Mouse (Mus musculus) kidney, adult 18-20 months (tissue): ENCODE measurements at regions not wholly inside any gene's neighbourhood (a gene's known extent, or its start where the extent isn't known, plus 50 kb on each side); places are given as distances from the start of the nearest gene placed in this dataset.

Experiments used
- DNase-seq: peaks from one replicate; pipeline ENCODE4 v3.0.0; 2021

DNA sequence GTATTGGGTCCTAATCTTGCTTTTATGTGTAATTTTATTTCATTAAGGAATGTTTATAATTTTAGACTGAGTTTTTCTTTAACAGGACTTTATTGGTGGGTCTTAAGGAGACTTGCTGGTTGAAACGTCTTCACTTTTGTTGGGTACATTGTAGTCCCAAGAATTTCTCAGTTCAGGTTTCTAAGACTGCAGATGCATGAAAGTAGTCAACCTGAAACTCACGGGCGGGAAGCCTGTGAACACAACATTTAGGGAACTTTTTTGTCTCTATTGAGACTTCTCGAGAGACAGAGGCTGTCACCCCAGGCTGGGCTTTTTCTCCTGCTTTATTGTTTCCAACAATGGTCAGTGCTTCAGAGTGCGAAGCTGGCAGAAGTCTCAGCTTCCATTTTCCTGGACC is 152.5 kb upstream of the Ankrd55 start:
- no peak for DNase-seq

DNA sequence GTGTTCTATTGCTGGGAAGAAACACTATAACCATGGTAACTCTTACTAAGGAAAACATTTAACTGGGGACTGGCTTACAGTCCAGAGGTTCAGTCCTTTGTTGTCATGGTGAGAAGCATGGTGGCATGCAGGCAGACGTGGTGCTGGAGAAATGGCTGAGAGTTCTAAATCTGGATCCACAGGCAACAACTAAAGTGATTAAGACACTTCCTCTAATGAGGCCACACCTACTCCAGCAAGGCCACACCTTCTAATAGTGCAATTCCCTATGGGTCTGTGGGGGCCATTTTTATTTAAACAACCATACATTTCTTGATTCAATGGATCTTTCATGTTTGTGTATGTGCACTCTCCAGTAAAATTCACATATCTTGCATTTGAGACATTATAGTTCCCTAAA is 151.4 kb upstream of the Ankrd55 start:
- DNase-seq = no peak

DNA sequence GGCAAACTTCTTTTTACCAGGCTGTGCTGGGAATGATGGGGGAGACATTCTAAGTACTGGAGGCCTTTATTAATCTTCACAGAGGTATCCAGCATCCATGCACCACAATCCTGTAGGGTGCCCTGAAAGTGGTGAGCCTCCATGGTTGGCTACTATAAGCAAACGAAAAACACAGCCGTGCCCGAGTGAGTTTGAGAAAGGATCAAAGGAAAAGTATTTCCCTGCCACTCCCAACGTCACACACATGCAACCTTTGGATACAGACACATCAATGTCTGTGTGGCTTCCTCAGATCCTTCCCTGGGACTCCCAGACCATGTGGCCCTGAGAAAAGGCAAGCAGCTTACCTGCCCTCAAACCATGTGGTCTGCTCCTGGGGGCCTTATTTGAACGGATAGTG is 147.4 kb upstream of the Ankrd55 start:
- no peak for DNase-seq

DNA sequence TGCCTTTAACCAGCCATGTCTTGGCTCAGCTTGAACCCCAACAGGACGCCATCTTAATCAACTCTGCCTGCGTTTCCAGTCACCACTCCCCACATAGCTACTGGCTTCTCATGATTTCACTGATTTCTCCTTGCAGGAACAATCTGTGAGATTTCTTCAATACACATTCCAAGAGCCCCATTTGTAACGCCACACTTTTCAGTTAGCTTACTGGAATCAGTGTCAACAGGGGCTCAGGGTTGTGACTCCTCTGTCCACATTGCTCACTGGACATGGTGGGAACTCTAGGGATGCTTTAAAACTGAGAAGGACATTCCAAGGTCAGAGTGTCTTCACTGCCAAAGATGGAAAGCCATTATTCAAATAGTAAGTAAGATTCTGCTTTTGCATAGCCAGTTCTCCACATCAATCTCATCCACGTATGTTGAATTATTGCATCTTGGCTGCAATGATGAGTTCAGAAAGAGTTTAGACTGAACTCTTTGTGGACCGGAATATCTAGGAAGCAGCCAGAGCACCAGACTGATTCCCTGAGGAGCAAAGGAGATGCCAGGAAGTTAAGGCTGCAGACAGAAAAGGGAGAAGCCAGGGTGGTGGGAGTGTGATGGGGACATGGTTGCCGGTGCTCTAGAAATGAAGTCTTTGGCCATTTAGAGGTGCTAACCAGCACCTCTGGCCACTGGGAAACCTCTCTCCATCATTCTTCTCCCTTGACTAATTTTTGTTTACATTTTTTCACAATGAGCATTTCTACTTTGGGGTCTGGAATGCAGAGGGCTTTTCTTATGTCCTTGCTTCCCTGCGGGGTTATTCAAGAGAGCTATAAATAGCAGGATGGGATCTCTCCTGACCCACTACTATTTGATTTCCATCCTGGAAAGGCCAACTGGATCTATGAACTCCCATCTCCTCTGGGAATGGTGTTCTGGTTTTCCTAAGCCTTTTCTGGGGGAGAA is 143.6 kb upstream of the Ankrd55 start:
- DNase-seq = no peak

DNA sequence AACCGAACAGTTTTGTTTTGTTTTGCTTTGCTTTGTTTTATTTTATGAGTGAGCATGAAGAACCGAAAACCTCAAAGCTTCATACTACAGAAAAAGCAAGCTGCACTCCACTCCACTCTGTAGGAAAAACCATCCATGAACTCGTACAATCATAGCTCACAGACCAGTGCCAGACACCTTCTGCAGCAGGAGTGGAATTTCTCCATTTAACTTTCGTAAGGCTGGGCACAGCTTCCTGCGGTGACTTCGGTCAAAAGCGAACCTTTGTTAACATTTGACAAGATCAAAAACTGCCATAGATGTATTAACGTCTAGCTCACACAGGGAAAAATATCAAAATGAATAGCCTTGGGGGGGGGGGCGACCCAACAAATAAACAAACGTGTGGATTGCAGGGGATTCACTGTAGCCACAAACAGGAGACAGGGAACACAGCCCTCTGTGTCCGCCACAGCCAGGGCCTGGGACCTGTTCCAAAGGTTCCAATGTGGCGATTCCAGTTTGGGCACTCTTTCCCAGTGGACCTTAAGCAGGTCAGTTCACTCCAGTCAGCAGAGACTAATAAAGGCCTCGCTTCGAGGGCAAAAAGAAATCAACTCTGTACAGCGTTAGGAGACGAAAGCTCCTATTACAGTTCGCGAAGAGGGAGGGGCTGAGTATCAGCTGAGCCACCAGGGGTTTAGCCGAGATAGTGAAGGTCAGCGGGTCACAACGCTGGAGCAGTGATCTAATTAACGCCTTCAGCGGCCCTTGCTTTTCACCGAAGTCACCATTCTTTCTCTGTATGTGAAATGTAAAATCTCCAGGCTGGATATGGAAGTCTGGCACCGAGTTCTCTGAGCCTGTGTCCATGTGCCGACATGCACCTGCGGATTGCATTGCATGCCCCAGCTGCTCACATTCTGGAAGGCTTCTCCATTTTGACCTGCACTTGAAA is 135.4 kb upstream of the Ankrd55 start:
- DNase-seq = peak; percentile 76

DNA sequence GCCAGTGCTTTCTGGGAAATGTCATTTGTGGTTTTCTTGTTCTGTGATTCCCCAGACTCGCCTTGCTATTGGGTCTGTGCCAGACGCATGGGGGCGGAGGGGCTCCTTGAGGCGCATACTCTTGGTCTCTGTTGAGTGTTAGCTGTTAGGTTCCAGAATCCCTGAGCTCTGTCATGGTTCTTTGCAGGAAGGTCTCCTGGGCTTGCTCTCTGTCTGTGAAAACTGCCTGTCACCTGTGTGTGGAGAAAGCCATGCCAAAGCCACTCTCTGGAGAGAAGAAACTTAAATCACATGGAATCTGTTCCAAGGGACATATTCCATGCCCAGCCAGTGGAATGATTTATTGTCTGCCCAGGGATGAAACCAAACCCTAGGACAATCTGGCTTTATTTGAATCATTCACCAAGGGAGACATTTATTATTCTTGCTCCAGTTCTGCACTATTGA is 134.5 kb upstream of the Ankrd55 start:
- no peak for DNase-seq

DNA sequence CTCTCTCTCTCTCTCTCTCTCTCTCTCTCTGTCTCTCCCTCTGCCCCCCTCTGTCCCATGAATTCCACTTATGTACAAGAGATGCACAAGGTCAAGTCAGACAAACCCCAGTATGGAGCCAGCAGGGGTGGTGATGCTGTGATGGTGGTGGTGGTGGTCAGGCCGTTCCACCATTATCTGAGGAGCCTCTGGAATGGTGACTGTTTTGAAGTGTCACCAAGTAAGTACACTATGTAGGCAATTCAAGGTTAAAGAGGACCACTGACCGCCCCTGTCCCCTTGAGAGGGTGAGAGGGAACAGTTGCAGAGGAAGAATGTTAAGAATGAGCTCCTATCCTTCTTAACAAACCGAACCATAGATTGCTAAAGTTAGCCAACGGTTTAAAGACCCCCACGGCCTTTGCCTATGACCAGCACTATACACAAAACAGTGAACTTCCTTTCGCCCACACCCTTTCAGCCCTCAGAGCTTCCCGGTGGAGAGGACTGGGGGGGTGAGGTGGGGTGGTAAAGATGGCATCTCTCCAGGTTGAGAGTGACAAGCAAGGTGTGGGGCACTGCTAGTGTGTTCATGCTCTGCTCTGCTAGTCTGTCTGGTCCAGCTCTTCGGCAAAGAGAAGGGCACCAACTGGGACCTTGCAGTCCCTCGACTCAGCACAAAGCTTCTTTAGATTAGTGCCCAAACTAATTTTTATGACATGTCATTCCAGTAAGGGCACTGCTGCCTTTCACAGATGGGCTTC is 128.7 kb upstream of the Ankrd55 start:
- DNase-seq = no peak

DNA sequence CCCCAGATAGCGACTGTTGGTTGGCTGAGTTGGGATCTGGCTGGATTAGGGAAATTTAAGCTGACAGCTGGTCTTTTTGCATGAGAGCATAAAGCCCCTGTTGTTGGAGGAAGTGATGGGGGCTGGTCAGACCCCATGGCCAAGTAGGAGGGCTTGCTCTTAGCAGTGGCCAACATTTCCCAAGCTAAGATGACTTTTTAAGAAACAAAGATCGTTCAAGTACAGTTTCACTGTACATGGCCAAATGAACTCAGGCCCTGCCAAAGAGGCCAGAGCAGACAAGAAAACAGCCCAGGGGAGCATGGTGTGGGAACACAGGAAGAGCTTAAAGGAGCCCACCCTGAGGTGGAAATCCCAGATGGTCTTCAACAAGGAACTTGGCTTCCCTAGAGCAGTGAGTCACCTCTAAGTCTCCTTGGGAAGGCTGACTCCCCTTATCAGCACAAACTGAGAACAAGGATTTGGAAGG is 128.0 kb upstream of the Ankrd55 start:
- no peak for DNase-seq

DNA sequence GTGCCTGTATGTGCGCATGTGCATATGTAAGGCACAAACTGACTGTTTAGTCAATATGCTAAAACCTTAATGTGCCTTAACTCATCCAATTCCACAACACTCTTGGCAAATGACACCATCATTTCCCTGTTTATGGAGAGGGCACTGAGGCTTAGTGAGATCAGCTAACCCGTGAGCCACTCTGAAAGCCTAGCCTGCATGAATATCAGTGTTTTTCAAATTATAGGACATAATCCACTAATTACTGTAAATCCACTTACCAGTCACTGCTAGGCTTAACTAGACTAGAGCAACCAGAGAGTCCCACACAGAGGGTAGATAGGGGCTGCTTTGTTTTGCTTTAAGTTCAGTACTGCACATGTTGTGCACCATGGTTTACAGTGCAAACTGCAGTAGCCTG is 127.5 kb upstream of the Ankrd55 start:
- no peak for DNase-seq

DNA sequence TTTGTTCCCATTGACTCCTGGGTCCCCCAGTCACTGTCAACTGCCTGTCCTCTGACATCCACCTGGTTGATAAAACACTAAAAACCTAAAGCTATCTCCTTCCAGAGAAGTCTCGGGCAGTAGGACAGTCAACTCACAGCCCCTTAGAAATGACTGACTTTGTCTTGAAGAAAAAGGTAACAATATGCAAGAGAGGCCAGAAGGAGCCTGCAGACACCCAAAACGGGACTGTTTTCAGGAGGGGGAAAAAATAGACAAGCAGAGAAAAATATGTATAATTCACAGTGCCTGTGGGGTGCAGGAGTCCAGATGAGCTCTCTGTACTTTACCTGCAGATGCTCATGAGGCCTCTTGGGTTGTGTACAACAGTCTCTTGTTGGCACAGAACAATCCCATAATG is 126.4 kb upstream of the Ankrd55 start:
- DNase-seq = no peak

DNA sequence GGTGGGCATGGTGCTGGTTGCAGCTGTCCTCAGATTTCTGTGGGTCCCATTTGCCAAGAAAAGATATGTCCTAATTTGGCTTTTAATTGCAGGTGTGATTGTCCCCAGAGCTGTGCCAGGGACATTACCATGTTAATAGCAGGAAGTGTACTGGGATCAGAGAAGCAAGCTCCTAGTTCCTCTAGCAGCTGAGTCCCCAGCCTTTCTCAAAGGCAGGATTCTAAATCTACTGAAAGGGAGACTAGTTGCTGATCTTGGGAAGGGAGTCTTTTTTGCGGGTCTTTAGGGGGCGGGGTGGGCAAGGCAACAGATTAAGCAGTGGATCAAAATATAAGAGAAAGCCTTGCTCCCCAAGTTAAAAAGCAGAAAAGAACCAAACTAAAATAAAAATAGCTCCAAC is 122.3 kb upstream of the Ankrd55 start:
- DNase-seq = no peak

DNA sequence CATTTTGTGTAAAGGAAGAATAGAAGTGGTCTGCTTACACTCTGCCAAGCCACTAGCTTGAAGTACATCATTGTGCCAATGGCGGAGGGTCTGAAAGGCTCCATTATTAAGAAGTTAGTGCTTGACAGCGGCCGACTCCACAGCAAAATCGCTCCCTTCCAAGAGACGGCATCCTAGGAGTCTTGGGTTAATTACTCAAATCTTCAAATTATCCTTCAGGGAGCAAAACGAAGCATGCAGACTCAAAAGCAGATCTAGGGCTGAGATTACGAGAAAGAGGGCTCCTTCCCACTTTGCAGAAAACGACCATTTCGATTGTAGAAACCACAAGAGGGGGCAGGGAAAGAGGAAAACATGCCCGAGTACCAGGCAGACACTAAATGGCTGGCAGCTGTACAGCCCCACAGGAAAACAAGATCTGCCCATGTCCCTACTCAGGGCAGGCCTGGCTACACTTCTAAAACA is 121.9 kb upstream of the Ankrd55 start:
- DNase-seq = no peak

DNA sequence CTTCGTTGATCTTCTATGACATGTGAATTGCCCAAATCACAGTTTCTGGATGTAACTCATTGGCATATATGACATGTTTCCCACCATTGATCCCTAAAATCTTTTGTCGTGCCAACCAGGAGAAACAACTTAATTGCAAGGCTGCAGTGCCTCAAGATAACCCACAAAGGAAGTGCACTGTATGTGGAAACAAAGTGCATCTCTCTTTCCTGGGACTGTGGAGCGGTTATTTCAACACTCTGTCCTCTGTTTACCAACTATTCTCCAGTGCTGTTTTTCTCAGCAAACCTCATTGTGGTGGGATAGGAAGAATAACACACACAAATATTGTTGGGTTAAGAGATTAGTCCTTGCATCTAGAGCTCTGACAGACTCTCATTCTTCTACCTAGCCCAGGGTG is 119.8 kb upstream of the Ankrd55 start:
- no peak for DNase-seq

DNA sequence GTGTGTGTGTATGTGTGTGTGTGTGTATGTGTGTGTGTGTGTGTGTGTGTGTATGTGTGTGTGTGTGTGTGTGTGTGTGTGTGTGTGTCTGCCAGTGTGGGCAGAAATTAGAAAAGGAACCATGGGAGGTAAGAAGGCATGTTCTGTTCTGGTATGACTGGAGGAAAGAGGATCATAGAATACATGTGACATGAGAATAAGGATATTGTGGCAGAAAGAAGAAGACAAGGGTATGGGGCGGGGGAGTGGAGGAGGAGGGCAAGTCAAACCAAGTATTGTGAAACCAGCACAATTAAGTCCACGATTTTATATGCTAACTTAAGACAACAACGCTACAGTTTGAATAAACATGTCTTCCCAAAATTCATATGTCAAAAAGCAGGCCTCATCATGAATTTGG is 117.4 kb upstream of the Ankrd55 start:
- no peak for DNase-seq

DNA sequence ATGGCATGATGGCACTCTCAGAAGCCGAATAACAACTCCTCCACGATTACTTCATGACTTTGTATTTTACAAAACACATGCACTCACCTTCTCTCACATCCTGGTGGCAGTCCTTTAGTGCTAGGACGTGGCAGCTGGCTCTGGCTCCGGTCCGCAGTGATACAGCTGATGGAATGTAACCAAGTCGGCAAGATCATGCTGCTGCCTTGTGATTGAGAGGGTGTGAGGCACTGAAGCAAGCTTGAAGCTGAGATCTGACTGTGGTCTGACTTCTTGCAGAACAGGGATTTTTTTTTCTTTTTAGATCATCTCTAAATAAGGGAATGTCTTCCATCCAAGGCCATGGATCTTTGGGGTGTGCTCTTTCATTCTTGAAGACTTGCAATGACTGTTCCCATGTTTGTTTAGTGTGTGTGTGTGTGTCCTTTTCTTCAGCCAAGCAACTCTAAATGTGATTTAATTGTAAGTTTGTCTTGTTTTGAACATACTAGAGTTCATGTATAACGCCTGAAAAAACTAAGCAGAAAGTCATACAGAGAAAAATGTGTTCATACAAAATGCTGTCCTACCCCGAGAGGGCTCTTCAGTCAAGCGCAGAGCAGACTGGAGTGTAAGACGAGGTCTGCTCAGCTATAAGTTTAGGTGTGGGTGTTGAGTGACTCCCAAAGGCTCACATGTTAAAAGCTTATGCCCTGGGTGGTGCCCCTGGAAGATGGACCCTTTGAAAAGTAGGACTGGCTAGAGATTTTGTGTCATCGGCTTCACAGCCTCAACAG is 116.1 kb upstream of the Ankrd55 start:
- no peak for DNase-seq

DNA sequence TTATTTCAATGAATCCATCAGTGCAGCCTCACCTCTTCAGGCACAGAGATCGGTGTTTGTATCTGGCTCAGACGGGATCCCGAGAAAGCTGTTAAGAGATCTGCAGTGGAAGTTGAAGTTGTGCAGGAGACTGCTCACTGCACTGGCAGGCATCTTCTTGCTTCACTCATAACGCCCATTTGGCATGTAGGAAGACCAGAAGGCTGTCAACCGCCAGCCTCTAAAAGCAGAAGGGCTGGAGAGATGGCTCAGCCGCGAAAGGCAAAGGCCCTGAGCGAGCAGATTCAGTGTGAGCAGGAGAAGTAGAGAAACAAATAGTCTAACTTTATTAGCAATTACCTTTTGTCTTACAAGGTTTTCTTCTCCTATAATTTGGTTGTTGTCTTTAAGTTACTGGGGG is 114.3 kb upstream of the Ankrd55 start:
- no peak for DNase-seq

DNA sequence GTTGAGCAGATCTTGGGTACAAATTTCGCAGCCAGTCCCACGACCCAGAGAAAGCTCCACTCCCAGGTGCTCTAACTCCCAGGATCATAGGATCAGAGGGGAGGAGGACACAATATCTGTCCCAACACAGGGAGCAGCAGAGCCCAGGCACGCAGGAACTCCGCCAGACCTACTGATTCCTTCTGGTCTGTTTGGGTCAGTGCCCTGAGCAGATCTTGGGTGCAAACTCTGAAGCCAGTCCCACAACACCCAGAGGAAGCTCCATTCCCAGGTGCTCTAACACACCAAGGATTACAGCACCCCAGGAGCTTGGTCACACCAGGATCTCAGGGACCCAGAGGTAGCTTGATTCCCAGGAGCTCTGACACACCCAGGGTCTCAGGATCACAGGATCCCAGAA is 110.2 kb upstream of the Ankrd55 start:
- no peak for DNase-seq

DNA sequence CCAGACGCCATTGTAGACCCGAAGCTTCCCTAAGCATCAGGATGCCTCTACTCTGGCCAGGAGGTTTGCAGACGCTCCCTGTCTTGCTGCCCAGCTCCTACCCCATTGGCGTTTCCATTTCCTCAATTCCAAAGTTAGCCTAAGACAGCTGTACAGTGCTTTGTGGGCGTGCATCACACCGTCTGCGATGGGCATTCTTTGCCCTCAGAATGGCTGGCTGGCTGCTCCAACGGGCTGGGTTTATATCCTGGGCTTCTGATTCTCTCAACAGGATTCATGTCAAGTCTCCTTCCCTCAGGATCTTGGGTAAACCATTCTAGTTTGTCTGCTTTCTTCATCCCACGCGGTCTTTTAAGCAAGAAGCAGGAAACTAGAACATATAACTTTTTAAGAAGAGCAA is 104.3 kb upstream of the Ankrd55 start:
- no peak for DNase-seq

DNA sequence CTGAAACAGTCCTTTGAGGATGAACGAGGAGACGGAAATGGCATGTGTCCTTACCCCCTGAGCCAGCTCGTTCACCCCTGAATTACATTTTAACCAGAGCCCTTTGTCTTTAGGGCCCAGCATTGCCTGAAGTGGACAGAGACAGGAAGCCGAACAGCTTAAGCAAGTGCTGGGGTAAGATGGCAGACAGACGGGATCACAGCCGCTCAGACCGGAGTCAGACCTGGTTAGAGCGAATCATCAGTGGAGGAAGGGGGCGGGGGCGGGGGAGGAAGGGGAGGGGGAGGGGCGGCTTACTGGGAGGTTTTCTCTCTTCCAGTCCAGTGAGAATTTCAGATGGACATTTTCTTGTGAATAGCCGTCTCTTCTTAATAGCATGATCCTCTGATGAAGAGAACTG is 103.1 kb upstream of the Ankrd55 start:
- no peak for DNase-seq

DNA sequence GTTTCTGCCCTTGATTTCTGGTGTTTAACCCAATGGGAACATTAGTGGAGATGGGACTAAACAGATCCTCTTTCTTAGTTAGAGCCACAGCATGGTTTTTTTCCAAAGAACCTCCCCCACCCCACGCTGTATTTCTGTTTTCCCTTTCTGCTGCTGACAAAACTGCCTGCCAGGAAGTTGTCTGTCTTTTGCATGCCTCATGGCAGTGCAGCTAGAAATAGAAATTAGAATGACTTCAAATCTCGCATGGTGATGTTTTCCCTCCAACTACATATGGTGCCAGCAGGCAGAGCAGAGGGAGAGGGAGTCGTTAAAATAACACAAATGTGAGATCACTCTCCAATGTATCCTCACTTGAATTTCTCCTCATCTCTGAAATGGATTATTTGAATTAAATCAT is 101.0 kb upstream of the Ankrd55 start:
- no peak for DNase-seq

DNA sequence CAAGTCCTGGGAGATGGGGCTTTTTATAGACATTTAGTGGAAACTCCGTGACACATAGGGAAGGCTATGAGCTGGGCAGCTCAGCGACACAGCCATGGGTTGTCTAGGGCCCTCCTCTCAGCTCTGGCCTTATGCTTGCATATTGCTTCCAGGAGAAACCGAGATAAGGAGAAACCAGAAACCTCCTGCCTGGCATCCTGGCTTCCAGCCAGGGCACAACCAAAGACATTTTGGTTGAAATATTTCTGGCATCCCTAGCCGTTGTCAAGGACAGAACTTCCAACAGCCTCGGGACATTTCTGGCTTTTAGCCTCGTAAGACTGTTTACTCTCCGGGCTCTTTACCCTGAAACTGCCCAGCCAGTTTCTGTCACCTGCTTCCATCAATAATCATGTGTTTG is 99.9 kb upstream of the Ankrd55 start:
- peak; percentile 66 for DNase-seq
